Comparison of ENCODE assay signal across 13 mouse cellular contexts in the genomic region with DNA sequence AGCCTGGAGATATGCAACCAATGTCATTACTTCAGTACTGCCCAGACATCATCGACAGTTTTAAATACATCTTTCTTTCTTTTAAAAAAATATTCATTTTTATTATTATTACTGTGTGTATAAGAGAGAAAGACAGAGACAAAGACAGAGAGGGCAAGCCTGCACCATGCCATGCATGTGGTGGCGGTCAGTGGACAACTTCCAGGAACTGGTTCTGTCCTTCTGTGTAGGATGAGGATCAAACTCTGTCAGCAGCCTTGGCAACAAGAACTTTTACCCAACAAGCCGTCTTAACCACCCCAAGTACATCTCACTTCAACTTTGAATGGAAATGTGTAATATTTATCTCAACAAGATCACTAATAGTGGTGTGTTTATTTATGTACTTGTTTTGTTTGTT. TPM values are rescaled to one million over a fixed set of nuclear protein-coding genes. Genes with fewer than 3 reads are reported as not detected.
DNase-seq lines count a peak whose midpoint lies in the region; ATAC-seq and TF ChIP-seq lines count a peak whose summit lies in the region.
"Had no signal": no experiment of that assay in that cellular context is flagged by ENCODE, and none has a peak within 500 bp of the region (broad histone marks: within the 10 kb centered on the region; RNA-seq: fewer than 3 reads in every experiment).

No protein-coding gene starts in this region.

- TF ChIP-seq CTCF in kidney, postnatal 0 days (IDR thresholded peaks at IDR 0.05; ENCODE audit: low read depth) = no peak
- no peak for TF ChIP-seq CTCF in CH12.LX (conservative IDR thresholded peaks at IDR 0.05 in 1 of 2, IDR thresholded peaks at IDR 0.05 in 1 of 2; ENCODE audit: low read depth in 2 of 2, low read length in 2 of 2)

- H3K27ac ChIP-seq in kidney, postnatal 0 days = no peak overlapping the region
- no peak overlapping the region for H3K27ac ChIP-seq in CH12.LX (ENCODE audit: insufficient read depth, low read depth)
- H3K27ac ChIP-seq in intestine, embryonic 15.5 days = no peak overlapping the region
- H3K27ac ChIP-seq: forebrain, embryonic 15.5 days had no signal

- peak overlapping the region; percentile 78 for H3K4me2 ChIP-seq in kidney, postnatal 0 days (ENCODE audit: low read length)
- H3K4me2 ChIP-seq in CH12.LX (ENCODE audit: insufficient read depth, low read depth, poor library complexity, severe bottlenecking) = peak overlapping the region; percentile 63; the same call in 1 of the 2 replicates
- peak overlapping the region; percentile 74 for H3K4me2 ChIP-seq in intestine, embryonic 15.5 days (replicated peaks)

- peak; percentile 70 to 73 for DNase-seq in cerebellum, adult 18-20 months
- no peak for DNase-seq in cerebellum, postnatal 4 days (ENCODE audit: low spot score in 2 of 2)
- no peak for DNase-seq in kidney, postnatal 0 days (ENCODE audit: low spot score)
- DNase-seq in kidney, postnatal 14 days = no peak
- no peak for DNase-seq in CH12.LX (ENCODE audit: extremely low read depth)
- DNase-seq in thymus, postnatal 0 days (ENCODE audit: low spot score) = no peak
- no peak for DNase-seq in frontal cortex, postnatal 14 days (ENCODE audit: low spot score in 2 of 2)
- DNase-seq: adrenal gland, adult 8-10 months; kidney, postnatal 10 days had no signal

- WGBS in kidney, postnatal 0 days = 86% methylated on average over 3 of the region's 3 CpGs
- 60% methylated on average over 3 of the region's 3 CpGs for WGBS in intestine, embryonic 15.5 days

- no peaks in the 10 kb centered on the region for H3K4me1 ChIP-seq in kidney, postnatal 0 days (replicated peaks; ENCODE audit: insufficient read depth, low read length)
- peaks cover 4 to 6% of the 10 kb centered on the region in 2 experiments for H3K4me1 ChIP-seq in CH12.LX (ENCODE audit: control insufficient read depth in 1 of 2, insufficient read depth in 2 of 2)
- H3K4me1 ChIP-seq in intestine, embryonic 15.5 days (replicated peaks) = no peaks in the 10 kb centered on the region

- TF ChIP-seq POLR2A in CH12.LX (IDR thresholded peaks at IDR 0.05; ENCODE audit: low read depth, low read length) = no peak

- TF ChIP-seq EP300 in CH12.LX (IDR thresholded peaks at IDR 0.05; ENCODE audit: low read length) = no peak

- ATAC-seq in kidney, postnatal 0 days (replicated peaks; ENCODE audit: low FRiP score, low read depth) = no peak
- no peak for ATAC-seq in intestine, embryonic 15.5 days
- ATAC-seq: forebrain, embryonic 15.5 days; midbrain, embryonic 16.5 days had no signal

- peak overlapping the region; percentile 52 for H3K4me3 ChIP-seq in kidney, postnatal 0 days (replicated peaks; ENCODE audit: low read depth, low read length)
- no peak overlapping the region for H3K4me3 ChIP-seq in CH12.LX (replicated peaks in 1 of 3; ENCODE audit: low read depth in 2 of 3, low read length in 2 of 3, poor library complexity in 1 of 3)
- peak overlapping the region; percentile 44; the same call in 1 of the 2 replicates for H3K4me3 ChIP-seq in intestine, embryonic 15.5 days (replicated peaks)

- dilution Hi-C loops in CH12.LX (cut with MboI; ENCODE audit: extremely low pct_ligation_motif_present, extremely low pct_unique_long_range_greater_than_20kb, low sequenced_read_pairs) = no loop called here

- no peaks in the 10 kb centered on the region for H3K79me2 ChIP-seq in CH12.LX (replicated peaks; ENCODE audit: control insufficient read depth, extremely low read depth, insufficient read depth, poor library complexity, severe bottlenecking)

- no peaks in the 10 kb centered on the region for H3K9me3 ChIP-seq in kidney, postnatal 0 days (replicated peaks; ENCODE audit: low read length)
- no peaks in the 10 kb centered on the region for H3K9me3 ChIP-seq in CH12.LX (replicated peaks; ENCODE audit: low read length)
- H3K9me3 ChIP-seq in intestine, embryonic 15.5 days = no peaks in the 10 kb centered on the region
- H3K9me3 ChIP-seq: forebrain, embryonic 15.5 days had no signal

- no peaks in the 10 kb centered on the region for H3K27me3 ChIP-seq in kidney, postnatal 0 days (ENCODE audit: insufficient read depth, low read length)
- no peaks in the 10 kb centered on the region for H3K27me3 ChIP-seq in CH12.LX (replicated peaks)
- no peaks in the 10 kb centered on the region for H3K27me3 ChIP-seq in intestine, embryonic 15.5 days (replicated peaks)
- H3K27me3 ChIP-seq: forebrain, embryonic 15.5 days had no signal

- no peaks in the 10 kb centered on the region for H3K36me3 ChIP-seq in kidney, postnatal 0 days (ENCODE audit: insufficient read depth, low read length)
- no peaks in the 10 kb centered on the region for H3K36me3 ChIP-seq in CH12.LX (replicated peaks in 1 of 2; ENCODE audit: control insufficient read depth in 1 of 2, insufficient read depth in 1 of 2, low read length in 1 of 2)
- H3K36me3 ChIP-seq in intestine, embryonic 15.5 days = no peaks in the 10 kb centered on the region
- H3K36me3 ChIP-seq: forebrain, embryonic 15.5 days had no signal

- in situ Hi-C loops in CH12.LX (cut with MboI; ENCODE audit: low pct_ligation_motif_present, low pct_unique_long_range_greater_than_20kb, low sequenced_read_pairs) = no loop called here

- H3K9ac ChIP-seq in kidney, postnatal 0 days (ENCODE audit: low read depth, low read length) = no peak overlapping the region
- H3K9ac ChIP-seq in CH12.LX (ENCODE audit: insufficient read depth, low read depth) = no peak overlapping the region
- H3K9ac ChIP-seq in intestine, embryonic 15.5 days = no peak overlapping the region

- no peak for TF ChIP-seq RAD21 in CH12.LX (IDR thresholded peaks at IDR 0.05; ENCODE audit: low read depth, low read length)

TF ChIP-seq in CH12.LX, 34 proteins besides CTCF, POLR2A, EP300 and RAD21:
- no peak for TF ChIP-seq POLR2AphosphoS2 (IDR thresholded peaks at IDR 0.05; ENCODE audit: low read depth, low read length)
- no peak for TF ChIP-seq ELF1 (IDR thresholded peaks at IDR 0.05; ENCODE audit: low read depth, low read length)
- TF ChIP-seq MYC (IDR thresholded peaks at IDR 0.05; ENCODE audit: low read depth, low read length) = no peak
- no peak for TF ChIP-seq E2F4 (IDR thresholded peaks at IDR 0.05; ENCODE audit: insufficient replicate concordance, low read depth, low read length)
- TF ChIP-seq UBTF (IDR thresholded peaks at IDR 0.05; ENCODE audit: low read depth, low read length) = no peak
- no peak for TF ChIP-seq MAZ (IDR thresholded peaks at IDR 0.05; ENCODE audit: low read depth, low read length)
- TF ChIP-seq TCF12 (IDR thresholded peaks at IDR 0.05; ENCODE audit: low read depth, low read length) = no peak
- TF ChIP-seq MAFK (IDR thresholded peaks at IDR 0.05; ENCODE audit: insufficient replicate concordance, low read length) = no peak
- TF ChIP-seq CHD2 (IDR thresholded peaks at IDR 0.05; ENCODE audit: low read length) = no peak
- TF ChIP-seq ETS1 (conservative IDR thresholded peaks at IDR 0.05; ENCODE audit: low read depth, low read length) = no peak

RNA-seq across cellular contexts. Expression of gene Exph5, which starts 40.5 kb away (rescaled TPM):
- polyA plus RNA-seq in kidney, postnatal 0 days (2015; fragmentation: Nextera tagmentation; extraction: Ambion mirVana) = 2.4 and 2.8 TPM in 2 replicates
- not detected in 2 replicates for total RNA-seq in CH12.LX (2012; rRNA removed)
- not detected in 2 replicates for total RNA-seq in CH12.LX (2014; rRNA removed)
- polyA plus RNA-seq in CH12.LX (2012; ENCODE audit: insufficient read length, low read depth) = 0.04 TPM in 1 of 2 replicates, not detected in the other
- 3.6 and 3.9 TPM in 2 replicates for polyA plus RNA-seq in intestine, embryonic 15.5 days (2015; fragmentation: Nextera tagmentation; extraction: Ambion mirVana)
- polyA plus RNA-seq in thymus, postnatal 0 days (2015; fragmentation: Nextera tagmentation; extraction: Ambion mirVana) = 0.46 and 0.49 TPM in 2 replicates
- total RNA-seq: common myeloid progenitor, adult 5-6 weeks had no signal

RNA-seq across cellular contexts. Expression of gene Kdelc2, which starts 41.8 kb away (rescaled TPM):
- 28.6 and 31.2 TPM in 2 replicates for polyA plus RNA-seq in kidney, postnatal 0 days (2015; fragmentation: Nextera tagmentation; extraction: Ambion mirVana)
- total RNA-seq in CH12.LX (2012; rRNA removed) = not detected in 2 replicates
- total RNA-seq in CH12.LX (2014; rRNA removed) = not detected in 2 replicates
- not detected in 2 replicates for polyA plus RNA-seq in CH12.LX (2012; ENCODE audit: insufficient read length, low read depth)
- 28.2 and 33.1 TPM in 2 replicates for polyA plus RNA-seq in intestine, embryonic 15.5 days (2015; fragmentation: Nextera tagmentation; extraction: Ambion mirVana)
- 4.3 and 4.6 TPM in 2 replicates for polyA plus RNA-seq in thymus, postnatal 0 days (2015; fragmentation: Nextera tagmentation; extraction: Ambion mirVana)

Comparison
In these comparisons a context has a peak if more than half of its experiments do, and no peak if none do; other contexts are left out.
1. DNase-seq: peak in cerebellum, adult 18-20 months (2 of 2); none in cerebellum, postnatal 4 days (0 of 2), kidney, postnatal 0 days (single experiment), kidney, postnatal 14 days (single experiment), CH12.LX (single experiment), thymus, postnatal 0 days (single experiment) and frontal cortex, postnatal 14 days (0 of 2).
2. H3K4me3 ChIP-seq: peak in kidney, postnatal 0 days (single experiment) and intestine, embryonic 15.5 days (single experiment); none in CH12.LX (0 of 3).
3. Peak in every context shown above with its lines, with median percentiles within 50 percentile points of each other: H3K4me2 ChIP-seq.